Mouse (Mus musculus) frontal cortex, postnatal 36 days (tissue): ENCODE data around the gene Caskin2.

ENCODE experiments used
- DNase-seq, 2 experiments: peaks; one replicate each; pipeline ENCODE4 v3.0.0; 2022; ENCODE audit warnings: low spot score in 2 of 2

The Caskin2 gene

GRCm38 (mm10) chr11:115806154-115806553 lies 7.3 kb downstream of the Caskin2 start:
- no peak for DNase-seq

- DNase-seq: no peak
Measured at GRCm38 (mm10) chr11:115805005-115805404, 8.4 kb downstream of the Caskin2 start.

- no peak for DNase-seq
Measured at GRCm38 (mm10) chr11:115803072-115803709, 10.2 kb downstream of the Caskin2 start.

- DNase-seq: no peak
Measured at GRCm38 (mm10) chr11:115800981-115801380, 12.5 kb downstream of the Caskin2 start.

GRCm38 (mm10) chr11:115797665-115798064 lies 15.8 kb downstream of the Caskin2 start:
- no peak for DNase-seq

GRCm38 (mm10) chr11:115796898-115797297 lies 16.5 kb downstream of the Caskin2 start:
- no peak for DNase-seq

- no peak for DNase-seq
Measured at GRCm38 (mm10) chr11:115792353-115792752, 21.1 kb downstream of the Caskin2 start.

GRCm38 (mm10) chr11:115791919-115792318 lies 21.5 kb downstream of the Caskin2 start:
- no peak for DNase-seq

GRCm38 (mm10) chr11:115789787-115790186 lies 23.7 kb downstream of the Caskin2 start:
- no peak for DNase-seq

- DNase-seq: no peak
Measured at GRCm38 (mm10) chr11:115786473-115786872, 27.0 kb downstream of the Caskin2 start.

- DNase-seq: peak; percentile 68 to 70
Measured at GRCm38 (mm10) chr11:115780141-115781070, 33.0 kb downstream of the Caskin2 start.

GRCm38 (mm10) chr11:115779038-115779571 lies 34.3 kb downstream of the Caskin2 start:
- DNase-seq: peak; percentile 35 to 52

GRCm38 (mm10) chr11:115777487-115778335 lies 35.7 kb downstream of the Caskin2 start:
- no peak for DNase-seq

- DNase-seq: no peak
Measured at GRCm38 (mm10) chr11:115776954-115777353, 36.5 kb downstream of the Caskin2 start.

- DNase-seq: no peak
Measured at GRCm38 (mm10) chr11:115775821-115776665, 37.4 kb downstream of the Caskin2 start.

- DNase-seq: no peak
Measured at GRCm38 (mm10) chr11:115774653-115775052, 38.8 kb downstream of the Caskin2 start.

GRCm38 (mm10) chr11:115768896-115769295 lies 44.5 kb downstream of the Caskin2 start:
- no peak for DNase-seq

- DNase-seq: no peak
Measured at GRCm38 (mm10) chr11:115766981-115767380, 46.5 kb downstream of the Caskin2 start.

GRCm38 (mm10) chr11:115766356-115766943 lies 47.0 kb downstream of the Caskin2 start:
- DNase-seq: no peak

GRCm38 (mm10) chr11:115765607-115766141 lies 47.8 kb downstream of the Caskin2 start:
- no peak for DNase-seq
